Mouse (Mus musculus): Measurements from ENCODE around the gene Adcy7.

DNA sequence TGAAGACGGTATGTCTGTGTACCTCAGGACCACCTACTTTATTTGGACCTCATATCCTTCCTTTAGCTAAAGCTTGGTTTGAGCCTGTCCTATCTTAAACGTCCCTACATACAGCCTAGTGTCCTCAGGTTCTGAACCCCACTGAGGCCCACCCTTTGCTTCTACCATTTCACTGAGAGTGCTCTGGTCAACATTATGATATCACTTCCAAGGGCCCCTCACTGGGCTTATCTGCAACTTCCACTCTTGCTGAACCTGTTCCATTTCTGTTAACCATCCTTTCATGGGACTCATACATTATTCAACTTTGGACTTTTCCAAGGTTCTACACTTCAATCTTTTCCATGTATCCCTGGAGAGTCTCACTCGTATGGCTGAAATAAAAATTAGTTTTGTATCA lies 62.8 kb downstream of the Adcy7 start:
- TF ChIP-seq CTCF (IDR thresholded peaks at IDR 0.05; ENCODE audit: low read depth, low read length) (no peak), POLR2A (IDR thresholded peaks at IDR 0.05; ENCODE audit: borderline replicate concordance, low read depth, low read length) (no peak)

Data from bone marrow macrophage, adult 2 months (primary cell).